Mouse (Mus musculus) E14TG2a.4 (cell line): Measurements from ENCODE around the gene Vax1.

Experiments
- CTCF ChIP-seq: conservative IDR thresholded peaks from 2 replicates; pipeline ENCODE4 v1.5.1; 2014; ENCODE audit warnings: low read length
- POU5F1 ChIP-seq: IDR thresholded peaks from 2 replicates; pipeline ENCODE4 v1.6.1; 2014; ENCODE audit warnings: low read length, borderline replicate concordance

- TF ChIP-seq CTCF: no peak
- TF ChIP-seq POU5F1: no peak
Observed at GRCm38 (mm10) chr19:59188981-59189380, 19.1 kb upstream of the Vax1 start.
